ENCODE assay signal across 26 mouse cellular contexts in genomic region chr6:68503937-68504336, GRCm38 (mm10).
DNase-seq lines count a peak whose midpoint lies in the region; TF ChIP-seq lines count a peak whose summit lies in the region.
"Had no signal": no experiment of that assay in that cellular context is flagged by ENCODE, and none has a peak within 500 bp of the region (broad histone marks: within the 10 kb centered on the region; RNA-seq: fewer than 3 reads in every experiment).

No protein-coding gene starts in this region.

- H3K9me3 ChIP-seq in E14TG2a.4 (ENCODE audit: low read length) (no peaks in the 10 kb centered on the region), MEL (replicated peaks; ENCODE audit: insufficient read depth, low read length) (no peaks in the 10 kb centered on the region)
- H3K9me3 ChIP-seq: forebrain, embryonic 10.5 days; intestine, embryonic 15.5 days; limb, embryonic 10.5 days; liver, embryonic 15.5 days had no signal

- TF ChIP-seq RAD21 in MEL (IDR thresholded peaks at IDR 0.05; ENCODE audit: low read depth, low read length) = peak; percentile 35

- intact Hi-C loops in left cerebral cortex, adult 2 months (cut with DNase I) = no loop called here

- H3K79me2 ChIP-seq in MEL (ENCODE audit: control insufficient read depth, insufficient read depth, low read length, poor library complexity) = no peaks in the 10 kb centered on the region

- H3K27me3 ChIP-seq in E14TG2a.4 (ENCODE audit: insufficient read depth, low read length) (no peaks in the 10 kb centered on the region), MEL (ENCODE audit: control insufficient read depth in 1 of 2, insufficient read depth in 2 of 2, low read length in 2 of 2) (no peaks in the 10 kb centered on the region)
- no peaks in the 10 kb centered on the region for H3K27me3 ChIP-seq in splenic B cell, adult 2 months (ENCODE audit: control insufficient read depth, insufficient read depth, low read length, poor library complexity, severe bottlenecking)
- H3K27me3 ChIP-seq: intestine, embryonic 15.5 days; liver, embryonic 15.5 days had no signal

- no peak for TF ChIP-seq POLR2A in MEL (IDR thresholded peaks at IDR 0.05; ENCODE audit: control insufficient read depth in 1 of 2, insufficient read depth in 1 of 2, low read depth in 1 of 2, low read length in 2 of 2, poor library complexity in 1 of 2)

- no peaks in the 10 kb centered on the region for H3K4me1 ChIP-seq in E14TG2a.4 (replicated peaks; ENCODE audit: low read depth, low read length)
- no peaks in the 10 kb centered on the region for H3K4me1 ChIP-seq in MEL (ENCODE audit: control insufficient read depth in 1 of 2, insufficient read depth in 2 of 2, low read length in 2 of 2)
- H3K4me1 ChIP-seq: forebrain, embryonic 10.5 days; intestine, embryonic 15.5 days; limb, embryonic 10.5 days; liver, embryonic 15.5 days had no signal

- peak; percentile 27 for TF ChIP-seq CTCF in left cerebral cortex, adult 2 months (IDR thresholded peaks at IDR 0.05)
- TF ChIP-seq CTCF in E14TG2a.4 (conservative IDR thresholded peaks at IDR 0.05; ENCODE audit: low read length) (peak; percentile 17), MEL (IDR thresholded peaks at IDR 0.05 in 2 of 3, conservative IDR thresholded peaks at IDR 0.05 in 1 of 3; ENCODE audit: control insufficient read depth in 1 of 3, insufficient read depth in 1 of 3, low read depth in 2 of 3, low read length in 3 of 3, poor library complexity in 1 of 3, severe bottlenecking in 1 of 3) (peak in 1 of 3 experiments; percentile 29; a peak in 2 of 6 replicates)

- H3K36me3 ChIP-seq in E14TG2a.4 (ENCODE audit: insufficient read depth, low read length) = no peaks in the 10 kb centered on the region
- no peaks in the 10 kb centered on the region for H3K36me3 ChIP-seq in MEL (ENCODE audit: control insufficient read depth in 1 of 2, insufficient read depth in 2 of 2, low read length in 2 of 2)
- H3K36me3 ChIP-seq in splenic B cell, adult 2 months (ENCODE audit: control insufficient read depth, insufficient read depth, low read length, poor library complexity, severe bottlenecking) = no peaks in the 10 kb centered on the region
- H3K36me3 ChIP-seq: forebrain, embryonic 10.5 days; G1E; intestine, embryonic 15.5 days; limb, embryonic 10.5 days; liver, embryonic 15.5 days had no signal

- no peak overlapping the region for H3K4me3 ChIP-seq in left cerebral cortex, adult 2 months
- H3K4me3 ChIP-seq in E14TG2a.4 (replicated peaks; ENCODE audit: low read length) (no peak overlapping the region), MEL (ENCODE audit: control insufficient read depth in 1 of 2, insufficient read depth in 1 of 2, low read depth in 2 of 2, low read length in 2 of 2) (no peak overlapping the region)
- H3K4me3 ChIP-seq: forebrain, embryonic 10.5 days; heart, adult 2 months; intestine, embryonic 15.5 days; limb, embryonic 10.5 days; liver, embryonic 15.5 days had no signal

- TF ChIP-seq EP300 in MEL (IDR thresholded peaks at IDR 0.05; ENCODE audit: low read depth in 1 of 2, low read length in 2 of 2) = no peak

- DNase-seq in left cerebral cortex, adult 2 months (ENCODE audit: extremely low spot score in 1 of 2, low spot score in 2 of 2) = no peak
- no peak for DNase-seq in left cerebral cortex, adult 11 months (ENCODE audit: low spot score)
- DNase-seq in MEL (ENCODE audit: low read depth, low spot score) = peak; percentile 3
- DNase-seq in splenic B cell, adult 2 months (ENCODE audit: low read depth, low spot score) = peak; percentile 53
- DNase-seq in thymus, postnatal 36 days = no peak
- no peak for DNase-seq in adrenal gland, adult 2 months
- DNase-seq: adrenal gland, postnatal 36 days; cerebellum, adult 11 months; cerebellum, adult 9-11 months; forebrain, postnatal 0 days; gastrocnemius, postnatal 14 days; heart, adult 2 months; heart, postnatal 36 days; kidney, postnatal 4 days; liver; right cerebral cortex, postnatal 25 days; spleen, adult 18-20 months; thymus, postnatal 4 days had no signal

- H3K9ac ChIP-seq in MEL (ENCODE audit: control insufficient read depth, low read depth, low read length, poor library complexity, severe bottlenecking) = no peak overlapping the region
- H3K9ac ChIP-seq: forebrain, postnatal 0 days; hindbrain, embryonic 14.5 days; intestine, embryonic 15.5 days; liver, embryonic 15.5 days had no signal

- H3K27ac ChIP-seq in left cerebral cortex, adult 2 months = no peak overlapping the region
- H3K27ac ChIP-seq in MEL (ENCODE audit: control insufficient read depth, low read depth, low read length) = no peak overlapping the region
- H3K27ac ChIP-seq: forebrain, embryonic 10.5 days; heart, adult 2 months; hindbrain, embryonic 14.5 days; intestine, embryonic 15.5 days; limb, embryonic 10.5 days; liver, embryonic 15.5 days; macrophage had no signal

TF ChIP-seq in MEL, 35 proteins besides CTCF, POLR2A, EP300 and RAD21:
- peak; percentile 20 for TF ChIP-seq SMC3 (IDR thresholded peaks at IDR 0.05; ENCODE audit: low read depth, low read length)
- TF ChIP-seq BHLHE40 (IDR thresholded peaks at IDR 0.05; ENCODE audit: borderline replicate concordance, low read depth, low read length) = no peak
TF ChIP-seq in MEL: peak in this region for 1.

Comparison
In these comparisons a context has a peak if more than half of its experiments do, and no peak if none do; other contexts are left out.
1. DNase-seq: peak in MEL (single experiment) and splenic B cell, adult 2 months (single experiment); none in left cerebral cortex, adult 2 months (0 of 2), left cerebral cortex, adult 11 months (single experiment), thymus, postnatal 36 days (0 of 2) and adrenal gland, adult 2 months (single experiment).